Mouse (Mus musculus) Patski (cell line): ENCODE measurements around the gene Drg2. TPM values are rescaled to one million over a fixed set of nuclear protein-coding genes. Genes with fewer than 3 reads are reported as not detected.
A peak's percentile ranks its signal among the peaks of the same experiment; 100 is the strongest.

Experiments
- ATAC-seq: fragments of 100-300 bp; one replicate; pipeline ENCODE4 v1.8.0; 2021
- CTCF ChIA-PET: fragments of 350-600 bp; sonication (Branson Sonifier 250); formaldehyde crosslinking; loops from one replicate; lab custom pipeline; 2022; ENCODE audit warnings: inconsistent platforms; lab: Charles Lee
- POLR2A ChIA-PET: fragments of 350-600 bp; sonication (Branson Sonifier 250); formaldehyde crosslinking; loops from one replicate; lab custom pipeline; 2022; ENCODE audit warnings: antibody characterized with exemption, inconsistent platforms; lab: Charles Lee
- DNase-seq: peaks from one replicate; pipeline ENCODE4 v3.0.0-alpha.2; 2011; ENCODE audit warnings: low read depth, low spot score
- H3K27me3 ChIP-seq: fragments of 371-371 bp; one replicate; pipeline ENCODE4 v1.5.1; 2021
- CTCF ChIP-seq: fragments of 100-300 bp; IDR thresholded peaks from one replicate; pipeline ENCODE4 v1.5.1; 2021
- in situ Hi-C: fragments of 300-500 bp; cut with MboI; formaldehyde crosslinking; loops from 3 replicates; pipeline ENCODE4 v1.11.1; 2018; ENCODE audit warnings: low pct_unique_long_range_greater_than_20kb, mixed read lengths
- polyA plus RNA-seq: library from polyadenylated mRNA; unstranded; gene quantifications from one replicate; pipeline ENCODE4 v1.2.3, GENCODE M21; 2021

The Drg2 gene
- 69.7 TPM for polyA plus RNA-seq

DNA sequence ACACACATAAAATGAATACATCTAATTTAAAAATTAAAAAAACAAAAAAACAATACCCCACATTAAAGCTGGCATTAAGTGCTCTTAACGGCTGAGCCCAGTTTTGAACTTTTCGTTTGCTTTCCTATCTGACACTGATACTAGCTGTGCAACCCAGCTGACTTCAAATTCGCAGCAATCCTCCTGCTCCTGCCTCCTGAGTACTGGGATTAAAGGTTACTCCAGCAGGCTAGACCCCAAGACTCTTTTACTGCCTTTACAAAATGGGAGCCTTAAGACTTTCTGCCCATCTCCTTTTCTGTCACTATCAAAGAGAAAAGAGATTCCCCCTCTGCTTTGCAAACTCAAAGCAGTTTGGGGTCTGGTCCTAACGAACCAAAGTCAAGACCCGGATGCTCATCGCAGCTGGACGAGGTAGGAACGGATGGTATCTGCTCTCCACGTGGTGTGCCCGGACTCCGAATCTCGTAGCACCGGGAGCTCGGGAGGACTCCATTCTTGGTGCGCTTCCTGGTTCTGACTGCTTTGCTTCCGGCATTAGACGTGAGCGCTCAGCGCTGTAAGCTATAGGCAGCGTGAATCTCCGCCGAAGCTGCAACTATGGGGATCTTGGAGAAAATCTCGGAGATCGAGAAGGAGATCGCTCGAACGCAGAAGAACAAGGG lies at the start of gene Drg2:
Gene Drg2, plus strand, starts transcription at position 512 of the 665 bp plus-strand sequence.
- no peaks in the 10 kb centered on the region for H3K27me3 ChIP-seq
- no peak for TF ChIP-seq CTCF
- ChIA-PET POLR2A (no interaction called here), CTCF (interaction anchor here (1.3 to 2.9 kb wide), 2 partner anchors 10 to 11 kb away, joined by 3 to 6 read pairs; no protein-coding TSS in a partner anchor)
- DNase-seq: peak; percentile 48
- ATAC-seq: peak; percentile 52
- in situ Hi-C loops: no loop called here

DNA sequence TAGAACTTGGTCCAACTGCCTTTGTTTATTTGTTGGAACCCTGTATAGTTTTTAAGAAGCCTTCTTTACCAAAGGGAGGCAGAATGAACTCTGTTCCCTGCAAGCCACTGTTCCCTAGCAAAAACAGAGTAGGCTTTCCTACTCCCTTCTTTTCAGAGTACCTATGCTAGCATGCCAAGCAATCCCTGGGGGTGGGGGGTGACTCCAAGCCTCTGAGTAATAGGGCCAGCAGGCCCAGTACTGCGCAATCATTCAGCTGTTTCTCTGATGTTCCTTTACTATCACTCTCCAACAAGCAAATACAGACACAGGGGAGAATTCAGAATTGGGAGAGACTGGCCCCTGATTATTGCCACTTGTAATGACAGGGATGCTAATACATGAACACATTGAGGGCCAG lies 47.8 kb upstream of the Drg2 start:
- no peaks in the 10 kb centered on the region for H3K27me3 ChIP-seq
- in situ Hi-C loops: no loop called here
- no peak for DNase-seq
- no peak for ATAC-seq
- CTCF ChIA-PET: no interaction called here
- POLR2A ChIA-PET: no interaction called here
- TF ChIP-seq CTCF: no peak

DNA sequence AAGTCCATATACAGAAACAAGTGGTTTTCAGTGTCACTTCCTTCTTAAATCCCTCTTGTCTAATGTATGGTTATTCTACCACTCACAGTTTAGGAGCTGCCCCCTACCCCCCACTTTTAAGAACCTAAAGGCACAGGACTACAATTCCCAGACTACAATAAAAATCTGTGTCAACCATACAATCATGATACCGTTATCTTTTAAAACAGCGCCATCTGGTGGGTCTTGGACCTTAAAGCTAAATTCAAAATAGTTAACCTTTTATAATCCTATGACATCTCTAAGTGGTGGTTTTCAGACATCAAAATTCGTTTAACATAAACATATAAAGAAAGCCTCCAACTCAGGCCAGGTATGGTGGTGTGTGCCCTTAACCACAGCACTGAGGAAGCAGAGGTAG lies 42.2 kb upstream of the Drg2 start:
- H3K27me3 ChIP-seq: no peaks in the 10 kb centered on the region
- in situ Hi-C loops: loop anchor here (5.0 kb wide), 4 partner anchors 105 to 315 kb away; no protein-coding TSS in a partner anchor
- DNase-seq (peak; percentile 33), ATAC-seq (no peak)
- POLR2A ChIA-PET: no interaction called here
- CTCF ChIA-PET: interaction anchor here (0.9 to 1.8 kb wide), 6 partner anchors 10 to 307 kb away, joined by 3 to 5 read pairs (median 3); partner anchors contain the start of gene Rai1
- peak; percentile 56 for TF ChIP-seq CTCF

DNA sequence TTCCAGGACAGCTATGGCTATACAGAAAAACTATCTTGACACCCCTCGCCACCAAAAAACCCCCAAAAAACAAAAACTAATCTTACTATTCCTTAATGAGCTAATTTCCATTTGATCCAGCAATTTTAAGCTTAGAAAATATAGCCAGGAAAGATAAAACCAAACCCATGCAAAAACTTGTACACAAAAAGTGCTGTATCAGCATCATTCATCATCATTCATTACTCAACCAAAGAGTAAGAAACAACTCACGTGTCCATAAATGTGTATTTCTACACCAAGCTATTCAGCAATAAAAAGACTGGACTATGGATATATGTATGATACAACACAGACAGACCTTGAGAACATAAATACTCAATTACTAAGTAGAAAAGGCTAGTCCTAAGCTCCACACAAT lies 41.5 kb upstream of the Drg2 start:
- ChIA-PET CTCF (interaction anchor here (0.9 to 1.8 kb wide), 5 partner anchors 11 to 308 kb away, joined by 3 to 5 read pairs (median 3); partner anchors contain the start of gene Rai1), POLR2A (no interaction called here)
- ATAC-seq: no peak

DNA sequence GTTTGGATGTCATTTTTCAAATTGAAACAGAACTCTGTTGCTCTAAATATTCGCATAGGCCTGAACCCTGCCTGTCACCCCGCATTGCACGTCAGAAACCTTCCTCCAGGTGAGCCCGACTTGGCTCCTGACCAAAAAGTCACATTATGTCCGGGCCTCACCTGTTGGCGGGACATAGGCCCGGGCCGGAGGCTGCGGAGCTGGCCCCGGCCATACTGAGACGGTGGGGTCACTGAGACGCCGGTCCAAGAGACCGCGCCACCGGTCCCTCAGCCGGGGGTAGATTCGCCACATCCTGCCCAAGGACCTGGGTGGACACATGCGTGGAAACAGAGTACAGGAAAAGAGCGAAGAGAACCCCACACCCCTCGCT lies 37.8 kb upstream of the Drg2 start:
- H3K27me3 ChIP-seq: no peaks in the 10 kb centered on the region
- TF ChIP-seq CTCF: no peak
- ChIA-PET POLR2A (interaction anchor here (1.7 kb wide), 1 partner anchor 208 kb away, joined by 3 read pairs; no protein-coding TSS in a partner anchor), CTCF (no interaction called here)
- no peak for DNase-seq
- in situ Hi-C loops: no loop called here
- ATAC-seq: no peak

More for the DNA sequence above, 41.5 kb upstream of the Drg2 start:
- in situ Hi-C loops: loop anchor here (5.0 kb wide), 4 partner anchors 106 to 316 kb away; no protein-coding TSS in a partner anchor
- TF ChIP-seq CTCF: no peak
- H3K27me3 ChIP-seq: no peaks in the 10 kb centered on the region
- no peak for DNase-seq

DNA sequence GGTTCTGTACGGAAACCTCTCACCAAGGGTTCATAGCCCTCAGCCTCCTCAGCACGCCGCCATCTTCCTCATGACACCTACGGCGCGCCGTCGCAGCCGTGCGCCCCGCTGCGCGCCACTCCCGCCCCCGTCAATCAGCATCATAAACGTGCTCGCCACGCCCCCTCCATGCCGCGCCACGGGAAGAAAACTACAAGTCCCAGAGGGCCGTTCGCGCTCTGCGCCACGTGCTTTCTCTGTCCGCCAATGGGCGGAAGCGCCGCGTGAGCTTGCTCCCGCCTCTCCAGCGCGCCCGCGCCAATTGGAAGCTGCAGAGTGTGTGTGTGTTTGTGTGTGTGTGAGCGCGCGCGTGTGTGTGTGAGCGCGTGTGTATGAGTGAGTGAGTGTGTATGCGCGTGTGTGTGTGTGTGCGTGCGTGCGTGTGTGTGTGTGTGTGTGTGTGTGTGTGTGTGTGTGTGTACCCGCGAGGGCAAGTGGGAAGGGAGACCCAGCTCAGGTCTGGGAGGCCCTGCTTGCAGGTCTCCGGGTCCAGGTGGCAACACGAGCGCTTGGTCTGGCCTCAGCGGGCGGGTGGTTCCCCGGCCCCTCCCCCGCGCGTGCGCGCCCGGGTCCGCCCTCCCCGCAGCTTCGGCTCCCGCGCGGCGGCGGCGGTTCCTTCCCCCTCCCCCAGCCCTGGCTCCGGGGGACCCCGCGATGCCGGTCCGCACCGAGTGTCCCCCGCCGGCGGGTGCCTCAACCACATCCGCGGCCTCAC lies 37.3 kb upstream of the Drg2 start, which contains the start of gene Gid4:
Gene Gid4, plus strand, starts transcription at position 183 of the 754 bp plus-strand sequence.
- ChIA-PET CTCF (interaction anchor here (0.6 kb wide), 1 partner anchor 217 kb away, joined by 3 read pairs; no protein-coding TSS in a partner anchor), POLR2A (interaction anchor here (0.6 to 1.7 kb wide), 2 partner anchors 51 to 208 kb away, joined by 3 read pairs; no protein-coding TSS in a partner anchor)
- peak; percentile 77 for ATAC-seq
- no peaks in the 10 kb centered on the region for H3K27me3 ChIP-seq
- DNase-seq: peak; percentile 96
- in situ Hi-C loops: no loop called here
- no peak for TF ChIP-seq CTCF

DNA sequence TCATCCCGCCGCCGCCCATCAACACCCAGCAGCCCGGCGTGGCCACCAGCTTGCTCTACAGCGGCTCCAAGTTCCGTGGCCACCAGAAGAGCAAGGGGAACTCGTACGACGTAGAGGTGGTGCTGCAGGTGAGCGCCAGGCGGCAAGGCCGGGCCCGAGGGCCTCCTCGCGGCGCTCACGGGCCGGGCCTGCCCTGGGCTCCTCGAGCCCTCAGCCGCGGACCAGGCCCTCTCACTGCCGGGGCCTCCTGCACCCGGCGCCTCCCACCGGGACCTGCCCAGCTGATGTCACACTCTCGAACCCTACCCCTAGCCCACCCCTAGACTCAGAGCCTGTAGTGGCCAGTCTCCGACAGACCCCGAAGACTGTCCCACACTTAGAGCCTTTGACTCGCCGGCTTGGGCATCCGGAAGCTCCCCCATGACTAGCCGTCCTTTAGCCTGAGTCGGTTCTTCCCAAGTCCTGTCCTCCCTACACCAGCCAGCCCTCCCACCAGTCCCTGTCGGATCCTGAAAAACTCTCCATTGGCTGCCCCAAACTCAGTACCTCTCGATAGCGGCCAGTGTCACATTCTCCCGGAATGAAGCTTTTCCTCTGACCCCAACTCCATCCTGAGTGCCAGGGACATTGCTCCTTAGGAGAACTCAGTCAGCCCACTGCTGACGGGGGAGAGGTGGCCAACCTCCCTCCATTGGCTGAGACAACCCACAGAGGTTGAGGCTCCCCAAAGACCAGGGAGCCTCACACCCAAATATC lies 36.5 kb upstream of the Drg2 start, which contains the start of gene Atpaf2:
Gene Atpaf2, minus strand, starts transcription at position 741 of the 756 bp plus-strand sequence.
- no peak for TF ChIP-seq CTCF
- in situ Hi-C loops: no loop called here
- ChIA-PET CTCF (interaction anchor here (0.6 kb wide), 1 partner anchor 218 kb away, joined by 3 read pairs; no protein-coding TSS in a partner anchor), POLR2A (interaction anchor here (0.6 to 1.7 kb wide), 3 partner anchors 52 to 365 kb away, joined by 3 read pairs; no protein-coding TSS in a partner anchor)
- H3K27me3 ChIP-seq: no peaks in the 10 kb centered on the region
- peak; percentile 52 for ATAC-seq
- DNase-seq: no peak

DNA sequence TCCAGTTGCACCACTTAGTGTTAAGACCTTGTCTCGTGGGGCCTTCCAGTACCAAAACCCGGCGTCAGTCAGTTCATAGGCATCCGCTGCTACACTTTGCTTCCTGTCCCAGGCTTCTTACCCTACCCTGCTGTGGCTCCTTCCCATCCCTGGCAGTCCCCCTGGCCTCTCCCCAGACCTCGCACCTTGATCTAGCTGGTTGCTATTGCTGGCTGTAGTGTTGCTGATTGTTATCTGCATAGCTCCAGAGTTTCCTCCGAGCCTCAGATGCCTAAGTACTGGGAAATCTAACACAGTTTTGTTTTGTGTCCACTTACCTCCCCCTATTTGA lies 36.0 kb upstream of the Drg2 start:
- no peaks in the 10 kb centered on the region for H3K27me3 ChIP-seq
- no peak for TF ChIP-seq CTCF
- in situ Hi-C loops: no loop called here
- CTCF ChIA-PET: interaction anchor here (0.7 kb wide), 1 partner anchor 11 kb away, joined by 3 read pairs; no protein-coding TSS in a partner anchor
- POLR2A ChIA-PET: no interaction called here
- DNase-seq (no peak), ATAC-seq (no peak)

DNA sequence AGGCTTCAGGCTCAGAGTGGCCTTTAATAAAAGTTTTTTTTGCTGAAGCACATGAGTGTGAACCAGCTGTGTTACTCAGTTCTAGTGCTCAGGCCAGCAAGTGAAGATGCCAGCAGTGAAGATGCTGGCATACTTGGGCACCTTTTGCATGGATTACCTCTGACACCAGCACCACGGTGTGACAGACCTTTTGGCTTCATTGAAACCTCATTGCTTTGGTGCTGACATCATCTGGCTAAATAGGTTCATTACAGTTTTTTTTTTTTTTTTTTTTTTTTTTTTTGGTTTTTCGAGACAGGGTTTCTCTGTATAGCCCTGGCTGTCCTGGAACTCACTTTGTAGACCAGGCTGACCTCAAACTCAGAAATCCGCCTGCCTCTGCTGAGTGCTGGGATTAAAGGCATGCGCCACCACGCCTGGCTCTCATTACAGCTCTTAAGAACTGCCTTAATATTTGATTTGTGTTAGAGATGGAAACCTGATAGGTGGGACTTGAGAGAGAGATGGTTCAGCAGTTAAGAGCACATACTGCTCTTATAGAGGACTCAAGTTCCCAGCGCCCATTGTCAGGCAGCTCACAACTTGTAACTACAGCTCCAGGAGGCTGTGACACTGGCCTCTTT lies 32.2 kb upstream of the Drg2 start:
- in situ Hi-C loops: no loop called here
- no peak for ATAC-seq
- H3K27me3 ChIP-seq: no peaks in the 10 kb centered on the region
- ChIA-PET CTCF (no interaction called here), POLR2A (no interaction called here)
- DNase-seq: no peak
- no peak for TF ChIP-seq CTCF

DNA sequence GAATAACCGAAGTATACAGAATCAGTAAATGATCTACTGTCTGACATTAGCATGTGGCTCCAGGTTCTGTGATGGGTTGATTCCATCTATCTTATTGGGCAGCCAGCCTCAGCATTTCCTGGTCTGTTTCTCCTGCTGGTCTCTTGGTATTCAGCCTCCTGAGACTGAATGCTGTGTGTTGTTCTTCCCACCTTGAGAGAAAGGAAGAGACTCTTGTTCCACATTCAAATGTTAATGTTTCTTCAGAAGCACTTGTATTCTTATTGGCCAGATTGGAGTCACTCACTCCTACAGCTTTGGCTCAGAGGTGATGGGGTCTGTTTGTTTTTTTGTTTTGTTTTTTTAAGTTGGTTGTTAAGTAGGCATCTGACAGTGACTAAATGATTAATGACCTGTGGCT lies 31.4 kb upstream of the Drg2 start:
- no peaks in the 10 kb centered on the region for H3K27me3 ChIP-seq

More for the DNA sequence above, 31.4 kb upstream of the Drg2 start:
- no peak for TF ChIP-seq CTCF
- ChIA-PET CTCF (no interaction called here), POLR2A (no interaction called here)
- in situ Hi-C loops: no loop called here
- no peak for ATAC-seq
- no peak for DNase-seq
